Mouse (Mus musculus): ENCODE measurements around the gene Rpa1. TPM values are rescaled to one million over a fixed set of nuclear protein-coding genes. Genes with fewer than 3 reads are reported as not detected.
"Not testable (repeated sequence)": the region's sequence is repeated elsewhere in the genome, so short reads cannot be mapped to it uniquely, and the experiment has no call there.

Gene Rpa1
- polyA plus RNA-seq, 1 experiment from 2014 or later = 46.0 TPM

DNA sequence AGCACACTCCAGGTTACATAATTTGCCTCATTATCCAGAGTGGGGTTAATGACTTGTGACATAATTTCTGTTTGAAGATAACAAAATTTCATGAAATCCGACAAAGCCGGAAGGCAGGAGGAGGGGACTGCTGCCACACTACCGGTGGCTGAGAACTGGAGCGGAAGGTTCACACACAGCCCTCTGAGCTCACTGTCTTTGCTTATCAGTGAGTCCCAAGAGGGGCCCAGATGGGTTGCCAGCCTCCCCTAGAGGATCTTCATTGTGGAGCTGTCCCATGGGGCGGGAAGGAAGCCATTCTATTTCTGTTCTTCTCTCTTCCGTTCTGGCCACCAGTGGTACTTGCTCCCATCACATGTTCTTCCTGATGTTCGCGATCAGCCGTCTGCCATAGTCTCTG is 47.2 kb downstream of the Rpa1 start:
- peaks cover 21% of the 10 kb centered on the region for H3K36me3 ChIP-seq (ENCODE audit: control insufficient read depth, insufficient read depth, low read length)
- DNase-seq (ENCODE audit: low spot score) = no peak
- ATAC-seq (ENCODE audit: low FRiP score, low TSS enrichment) = no peak
- H3K27me3 ChIP-seq (ENCODE audit: control insufficient read depth, insufficient read depth, low read length) = no peaks in the 10 kb centered on the region
- H3K9me3 ChIP-seq (ENCODE audit: control insufficient read depth, low read length) = no peaks in the 10 kb centered on the region
- H3K4me3 ChIP-seq (ENCODE audit: low read depth, low read length) = no peak overlapping the region
- no peak overlapping the region for H3K9ac ChIP-seq (ENCODE audit: low read length)
- 88% methylated on average over 9 of the region's 9 CpGs for WGBS
- H3K27ac ChIP-seq (replicated peaks) = no peak overlapping the region
- no peaks in the 10 kb centered on the region for H3K4me1 ChIP-seq (replicated peaks; ENCODE audit: control insufficient read depth, insufficient read depth)
- H3K4me2 ChIP-seq (replicated peaks; ENCODE audit: low read depth) = no peak overlapping the region
- TF ChIP-seq EP300 (optimal IDR thresholded peaks at IDR 0.05) = no peak
- TF ChIP-seq CTCF (IDR thresholded peaks at IDR 0.05; ENCODE audit: low read depth) = no peak

DNA sequence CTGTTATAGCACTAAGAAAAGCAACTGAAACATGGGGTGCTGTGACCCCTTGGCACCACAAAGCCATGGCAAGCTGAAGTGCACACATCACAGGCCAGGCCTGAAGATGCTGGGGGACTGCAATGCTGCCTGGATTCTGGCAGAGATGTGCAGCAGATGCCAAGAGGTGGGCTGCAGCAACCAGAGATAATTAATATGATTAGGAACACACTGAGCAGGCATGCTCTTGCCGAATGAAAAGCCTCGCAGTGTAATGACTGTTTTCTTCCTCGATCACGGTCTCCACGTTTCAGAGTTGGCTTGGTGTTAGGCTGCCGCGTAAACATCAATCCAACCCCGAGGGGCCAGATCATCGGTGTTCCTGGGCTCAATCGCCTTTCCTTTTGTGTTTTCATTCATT is 48.3 kb downstream of the Rpa1 start:
- Histone ChIP-seq H3K9ac (ENCODE audit: low read length) (no peak overlapping the region), H3K9me3 (ENCODE audit: control insufficient read depth, low read length) (no peaks in the 10 kb centered on the region), H3K36me3 (ENCODE audit: control insufficient read depth, insufficient read depth, low read length) (peaks cover 19% of the 10 kb centered on the region), H3K4me2 (replicated peaks; ENCODE audit: low read depth) (no peak overlapping the region), H3K27me3 (ENCODE audit: control insufficient read depth, insufficient read depth, low read length) (no peaks in the 10 kb centered on the region), H3K27ac (replicated peaks) (no peak overlapping the region), H3K4me1 (replicated peaks; ENCODE audit: control insufficient read depth, insufficient read depth) (no peaks in the 10 kb centered on the region), H3K4me3 (ENCODE audit: low read depth, low read length) (no peak overlapping the region)
- ATAC-seq (ENCODE audit: low FRiP score, low TSS enrichment) = no peak
- no peak for DNase-seq (ENCODE audit: low spot score)
- 81% methylated on average over 10 of the region's 10 CpGs for WGBS
- no peak for TF ChIP-seq EP300 (optimal IDR thresholded peaks at IDR 0.05)
- no peak for TF ChIP-seq CTCF (IDR thresholded peaks at IDR 0.05; ENCODE audit: low read depth)

DNA sequence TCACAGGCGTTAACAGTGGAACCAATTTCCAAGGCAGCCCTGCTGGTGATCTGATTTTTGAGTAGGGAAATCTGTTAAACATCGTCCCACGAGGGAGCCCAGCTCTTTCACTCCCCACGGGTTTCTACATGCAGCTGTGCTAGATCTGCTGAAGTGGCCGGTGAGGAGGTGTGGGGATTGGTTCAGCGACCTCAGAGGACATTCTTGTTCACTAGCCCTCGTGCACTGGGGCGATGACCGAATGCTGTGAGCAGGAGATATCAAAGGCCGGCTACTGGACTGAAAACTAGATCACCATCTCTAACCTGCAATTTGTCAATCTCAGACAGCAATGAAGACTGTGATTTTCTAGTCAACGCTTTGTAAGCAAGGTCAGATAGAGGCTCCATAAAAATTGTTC is 49.6 kb downstream of the Rpa1 start:
- H3K27ac ChIP-seq (replicated peaks) = no peak overlapping the region
- no peak for DNase-seq (ENCODE audit: low spot score)
- H3K9ac ChIP-seq (ENCODE audit: low read length) = no peak overlapping the region
- H3K4me1 ChIP-seq (replicated peaks; ENCODE audit: control insufficient read depth, insufficient read depth) = no peaks in the 10 kb centered on the region
- ATAC-seq (ENCODE audit: low FRiP score, low TSS enrichment) = no peak
- H3K9me3 ChIP-seq (ENCODE audit: control insufficient read depth, low read length) = no peaks in the 10 kb centered on the region
- H3K4me3 ChIP-seq (ENCODE audit: low read depth, low read length) = no peak overlapping the region
- no peaks in the 10 kb centered on the region for H3K27me3 ChIP-seq (ENCODE audit: control insufficient read depth, insufficient read depth, low read length)
- H3K4me2 ChIP-seq (replicated peaks; ENCODE audit: low read depth) = no peak overlapping the region
- 47% methylated on average over 11 of the region's 11 CpGs for WGBS
- H3K36me3 ChIP-seq (ENCODE audit: control insufficient read depth, insufficient read depth, low read length) = peaks cover 19% of the 10 kb centered on the region
- TF ChIP-seq EP300 (optimal IDR thresholded peaks at IDR 0.05) (no peak), CTCF (IDR thresholded peaks at IDR 0.05; ENCODE audit: low read depth) (no peak)

DNA sequence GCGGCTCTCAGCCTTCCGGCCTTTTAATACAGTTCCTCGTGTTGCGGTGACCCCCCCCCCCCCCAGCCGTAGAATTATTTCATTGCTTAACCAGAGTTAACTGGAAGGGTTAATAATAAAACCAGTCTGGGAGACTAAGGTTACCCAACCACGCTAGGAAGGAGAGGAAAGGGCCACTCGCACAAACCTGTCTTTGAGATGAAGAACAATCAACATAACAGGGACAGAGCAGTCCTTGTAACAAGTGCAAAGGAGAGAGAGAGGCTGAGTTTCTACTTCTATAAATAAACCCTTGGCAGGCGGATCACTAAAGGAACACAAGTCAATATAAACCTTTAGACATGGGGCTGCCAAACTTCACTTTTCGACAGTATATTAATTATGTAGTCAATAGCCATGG is 50.5 kb downstream of the Rpa1 start:
- Histone ChIP-seq H3K4me1 (replicated peaks; ENCODE audit: control insufficient read depth, insufficient read depth) (no peaks in the 10 kb centered on the region), H3K9me3 (ENCODE audit: control insufficient read depth, low read length) (no peaks in the 10 kb centered on the region), H3K36me3 (ENCODE audit: control insufficient read depth, insufficient read depth, low read length) (peaks cover 18% of the 10 kb centered on the region), H3K27me3 (ENCODE audit: control insufficient read depth, insufficient read depth, low read length) (no peaks in the 10 kb centered on the region), H3K4me2 (replicated peaks; ENCODE audit: low read depth) (no peak overlapping the region), H3K27ac (replicated peaks) (no peak overlapping the region), H3K9ac (ENCODE audit: low read length) (no peak overlapping the region), H3K4me3 (ENCODE audit: low read depth, low read length) (no peak overlapping the region)
- ATAC-seq (ENCODE audit: low FRiP score, low TSS enrichment) = no peak
- 57% methylated on average over 9 of the region's 9 CpGs for WGBS
- TF ChIP-seq EP300 (optimal IDR thresholded peaks at IDR 0.05) (no peak), CTCF (IDR thresholded peaks at IDR 0.05; ENCODE audit: low read depth) (no peak)
- DNase-seq (ENCODE audit: low spot score) = no peak

DNA sequence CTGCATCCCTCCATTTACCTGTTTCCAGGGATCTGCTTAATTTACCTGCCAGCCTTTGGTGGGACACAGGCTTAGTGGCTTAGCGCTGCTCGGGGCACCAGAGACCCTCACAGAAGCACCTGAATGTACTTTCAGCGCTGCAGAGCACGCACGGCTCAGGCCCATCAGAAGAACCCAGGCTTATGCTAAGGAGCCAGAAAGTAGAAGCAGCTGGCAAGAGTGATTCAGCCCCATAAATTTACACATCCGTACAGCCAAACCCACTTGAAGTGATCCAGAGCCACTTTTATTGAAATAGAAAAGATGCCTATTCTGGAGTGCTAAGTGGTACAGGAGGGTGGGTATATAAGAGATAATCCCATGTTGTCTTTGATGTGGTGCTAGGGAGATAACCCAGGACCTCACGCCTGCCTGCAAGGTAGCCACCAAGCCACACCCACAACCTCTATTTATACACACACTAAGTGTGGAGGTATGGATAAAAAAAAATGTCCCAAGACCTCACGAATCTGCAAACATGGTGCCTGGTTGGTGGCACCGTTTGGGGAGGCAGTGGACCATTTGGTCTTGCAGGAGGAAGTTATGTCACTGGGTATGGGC is 51.6 kb downstream of the Rpa1 start:
- no peaks in the 10 kb centered on the region for H3K4me1 ChIP-seq (replicated peaks; ENCODE audit: control insufficient read depth, insufficient read depth)
- no peak overlapping the region for H3K4me2 ChIP-seq (replicated peaks; ENCODE audit: low read depth)
- H3K27ac ChIP-seq (replicated peaks) = no peak overlapping the region
- 68% methylated on average over 9 of the region's 9 CpGs for WGBS
- no peak overlapping the region for H3K4me3 ChIP-seq (ENCODE audit: low read depth, low read length)
- DNase-seq (ENCODE audit: low spot score) = no peak
- no peaks in the 10 kb centered on the region for H3K9me3 ChIP-seq (ENCODE audit: control insufficient read depth, low read length)
- no peaks in the 10 kb centered on the region for H3K27me3 ChIP-seq (ENCODE audit: control insufficient read depth, insufficient read depth, low read length)
- TF ChIP-seq EP300 (optimal IDR thresholded peaks at IDR 0.05) (no peak), CTCF (IDR thresholded peaks at IDR 0.05; ENCODE audit: low read depth) (no peak)
- no peak overlapping the region for H3K9ac ChIP-seq (ENCODE audit: low read length)
- peaks cover 10% of the 10 kb centered on the region for H3K36me3 ChIP-seq (ENCODE audit: control insufficient read depth, insufficient read depth, low read length)
- ATAC-seq (ENCODE audit: low FRiP score, low TSS enrichment) = no peak

DNA sequence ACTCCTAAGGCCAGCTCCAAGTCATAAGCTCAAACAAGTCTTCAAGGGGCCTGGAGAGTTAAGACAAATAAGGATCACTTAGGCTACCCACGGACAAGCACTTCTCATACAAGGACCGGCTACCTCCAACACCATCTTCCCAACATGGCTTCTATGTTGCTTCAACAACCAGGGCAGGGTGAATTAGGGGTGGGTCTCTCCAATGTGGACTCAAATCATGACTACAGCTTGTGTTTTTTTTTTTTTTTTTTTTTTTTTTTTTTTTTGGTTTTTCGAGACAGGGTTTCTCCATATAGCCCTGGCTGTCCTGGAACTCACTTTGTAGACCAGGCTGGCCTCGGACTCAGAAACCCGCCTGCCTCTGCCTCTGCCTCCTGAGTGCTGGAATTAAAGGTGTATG is 52.6 kb downstream of the Rpa1 start:
- ATAC-seq (ENCODE audit: low FRiP score, low TSS enrichment); H3K4me3 ChIP-seq (ENCODE audit: low read depth, low read length); H3K4me2 ChIP-seq (replicated peaks; ENCODE audit: low read depth); H3K9me3 ChIP-seq (ENCODE audit: control insufficient read depth, low read length); H3K9ac ChIP-seq (ENCODE audit: low read length); H3K36me3 ChIP-seq (ENCODE audit: control insufficient read depth, insufficient read depth, low read length); DNase-seq (ENCODE audit: low spot score); H3K27me3 ChIP-seq (ENCODE audit: control insufficient read depth, insufficient read depth, low read length); H3K27ac ChIP-seq (replicated peaks); H3K4me1 ChIP-seq (replicated peaks; ENCODE audit: control insufficient read depth, insufficient read depth): not testable (repeated sequence)
- WGBS = 85% methylated on average over 5 of the region's 5 CpGs

All from stomach, postnatal 0 days (tissue).